Mouse (Mus musculus) heart, embryonic 11.5 days (tissue): Measurements from ENCODE around the gene Clcnka. TPM values are rescaled to one million over a fixed set of nuclear protein-coding genes. Genes with fewer than 3 reads are reported as not detected.

Experiments
- ATAC-seq: fragments of 200-750 bp; cut with Nextera tagmentation; replicated peaks from 2 replicates; pipeline ENCODE4 v1.8.0; 2017; ENCODE audit warnings: moderate library complexity; ENCODE audit not compliant: insufficient number of reproducible peaks, low FRiP score, low TSS enrichment
- H3K27ac ChIP-seq: fragments of 300-500 bp; sonication (generic); 2 replicates; pipeline ENCODE4 v1.5.1; 2014; ENCODE audit warnings: mild to moderate bottlenecking, low read depth, low read length
- H3K27me3 ChIP-seq: fragments of 300-500 bp; sonication (generic); 2 replicates; pipeline ENCODE4 v1.6.1; 2014; ENCODE audit warnings: mild to moderate bottlenecking, low read length, mixed read lengths; ENCODE audit not compliant: control insufficient read depth, insufficient read depth
- H3K36me3 ChIP-seq: fragments of 300-500 bp; sonication (generic); 2 replicates; pipeline ENCODE4 v1.6.1; 2014; ENCODE audit warnings: mild to moderate bottlenecking, low read length, moderate library complexity, mixed read lengths; ENCODE audit not compliant: control insufficient read depth, insufficient read depth
- H3K4me1 ChIP-seq: fragments of 300-500 bp; sonication (generic); 2 replicates; pipeline ENCODE4 v1.6.1; 2014; ENCODE audit warnings: low read length; ENCODE audit not compliant: control insufficient read depth, insufficient read depth
- H3K4me2 ChIP-seq: fragments of 300-500 bp; sonication (generic); 2 replicates; pipeline ENCODE4 v1.6.1; 2014; ENCODE audit warnings: mild to moderate bottlenecking, moderate library complexity
- H3K4me3 ChIP-seq: fragments of 300-500 bp; sonication (generic); 2 replicates; pipeline ENCODE4 v1.5.1; 2014; ENCODE audit warnings: low read depth, low read length
- H3K9ac ChIP-seq: fragments of 300-500 bp; sonication (generic); 2 replicates; pipeline ENCODE4 v1.6.1; 2014; ENCODE audit warnings: mild to moderate bottlenecking, low read depth, low read length, moderate library complexity
- H3K9me3 ChIP-seq: fragments of 300-500 bp; sonication (generic); replicated peaks from 2 replicates; pipeline ENCODE4 v1.6.1; 2016; ENCODE audit warnings: low read length; ENCODE audit not compliant: control insufficient read depth
- WGBS: fragments of 180-500 bp; shearing (Covaris S2); extraction: QIAGEN DNeasy Blood & Tissue Kit; methylation state at CpG from one replicate; pipeline ENCODE4 v1.1.7; 2014; ENCODE audit not compliant: insufficient replicate concordance; 5-methylcytosine and 5-hydroxymethylcytosine counted together
- polyA plus RNA-seq: library from polyadenylated mRNA; unstranded; fragments of >200 nt; fragmentation: Nextera tagmentation; extraction: Ambion mirVana; gene quantifications from 2 replicates; pipeline ENCODE4 v1.2.1, GENCODE M21; 2014

The Clcnka gene
- polyA plus RNA-seq, 1 experiment from 2014 or later = 0.14 TPM

DNA sequence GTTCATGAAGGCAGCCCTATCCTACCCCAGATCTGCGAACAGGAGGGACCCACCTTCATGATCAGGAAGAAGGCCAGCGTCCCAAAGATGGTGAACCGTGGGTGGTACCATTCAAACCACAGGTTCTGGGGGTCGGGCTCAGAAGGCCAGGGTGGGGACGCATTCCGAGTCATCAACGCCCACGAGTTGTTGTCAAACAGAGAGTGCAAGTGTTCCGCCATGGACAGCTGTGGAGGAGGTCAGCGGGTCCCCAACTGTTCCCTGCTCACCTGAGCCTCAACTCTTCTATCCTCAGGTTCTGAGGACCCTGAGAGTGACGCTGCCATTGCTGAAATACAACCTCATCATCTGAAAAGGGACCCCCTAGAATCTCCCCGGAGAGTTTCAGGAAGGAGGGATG lies 7.2 kb downstream of the Clcnka start:
- ATAC-seq = no peak
- Histone ChIP-seq H3K36me3 (no peaks in the 10 kb centered on the region), H3K27me3 (peaks cover 10% of the 10 kb centered on the region), H3K27ac (no peak overlapping the region), H3K9me3 (no peaks in the 10 kb centered on the region), H3K4me2 (no peak overlapping the region), H3K4me1 (no peaks in the 10 kb centered on the region), H3K9ac (no peak overlapping the region), H3K4me3 (no peak overlapping the region)
- WGBS = 68% methylated on average over 12 of the region's 12 CpGs

DNA sequence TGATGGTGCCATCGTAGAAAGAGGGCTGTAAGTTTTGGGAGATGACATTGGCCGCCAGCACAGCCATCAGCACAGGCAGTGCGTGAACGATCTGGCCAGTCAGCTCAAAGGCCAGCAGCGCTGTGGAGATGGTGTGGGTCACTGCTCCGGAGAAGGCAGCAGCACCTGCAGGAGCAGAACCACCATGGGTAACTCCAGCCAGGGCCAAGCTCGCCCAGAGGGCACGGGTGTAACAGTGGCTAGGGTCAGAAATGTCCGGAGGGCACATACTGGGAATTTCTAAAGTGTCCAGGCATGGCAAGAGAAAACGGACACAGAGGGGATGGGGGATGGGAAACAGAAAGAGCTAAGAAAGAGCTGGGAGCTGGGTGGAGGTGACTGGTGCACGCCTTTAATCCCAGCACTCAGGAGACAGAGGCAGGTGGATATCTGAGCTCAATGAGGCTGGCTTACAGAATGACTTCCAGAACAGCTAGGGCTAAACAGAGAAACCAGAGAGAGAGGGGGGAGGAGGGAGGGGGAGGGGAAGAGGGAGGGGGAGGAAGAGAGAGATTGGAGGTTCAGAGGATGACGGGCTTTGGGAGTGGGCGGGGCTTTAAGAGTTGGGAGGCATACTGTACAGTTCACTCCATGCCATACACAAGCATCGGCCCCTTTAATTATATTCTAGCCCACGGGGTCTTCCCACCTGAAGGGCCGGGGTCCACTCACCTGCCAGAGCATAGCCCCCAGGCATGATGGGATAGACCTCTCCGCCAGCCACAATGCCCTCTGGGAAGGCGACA lies 9.0 kb downstream of the Clcnka start:
- 58% methylated on average over 18 of the region's 18 CpGs for WGBS
- no peak for ATAC-seq
- no peaks in the 10 kb centered on the region for H3K9me3 ChIP-seq
- no peak overlapping the region for H3K4me2 ChIP-seq
- no peak overlapping the region for H3K9ac ChIP-seq
- H3K4me1 ChIP-seq = no peaks in the 10 kb centered on the region
- H3K27ac ChIP-seq = no peak overlapping the region
- H3K4me3 ChIP-seq = no peak overlapping the region
- H3K36me3 ChIP-seq = no peaks in the 10 kb centered on the region
- H3K27me3 ChIP-seq = peaks cover 9% of the 10 kb centered on the region

DNA sequence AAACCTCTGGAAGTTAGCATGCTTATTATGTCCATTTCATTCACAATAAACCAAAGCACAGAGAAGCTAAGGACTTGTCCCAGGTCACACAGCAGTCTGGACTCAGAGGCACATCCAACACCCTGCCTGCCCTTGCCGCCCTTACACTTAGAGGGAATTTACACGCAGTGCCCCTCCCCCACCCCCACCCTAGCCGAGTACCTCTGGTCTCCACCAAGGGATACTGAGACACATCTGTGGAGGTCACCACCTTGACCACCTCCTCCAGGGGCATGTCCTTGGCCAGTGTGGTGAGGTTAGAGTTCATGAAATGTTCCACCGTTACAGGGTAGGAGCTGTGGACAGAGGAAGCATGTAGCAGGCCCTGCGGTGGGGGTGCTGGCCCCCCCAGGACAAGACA lies 10.6 kb downstream of the Clcnka start:
- Histone ChIP-seq H3K9ac (no peak overlapping the region), H3K27me3 (peaks cover 22% of the 10 kb centered on the region), H3K9me3 (no peaks in the 10 kb centered on the region), H3K4me3 (no peak overlapping the region), H3K36me3 (no peaks in the 10 kb centered on the region), H3K27ac (no peak overlapping the region), H3K4me2 (no peak overlapping the region), H3K4me1 (peaks cover 2% of the 10 kb centered on the region; the same call in 1 of the 2 replicates)
- no peak for ATAC-seq
- 69% methylated on average over 5 of the region's 5 CpGs for WGBS

DNA sequence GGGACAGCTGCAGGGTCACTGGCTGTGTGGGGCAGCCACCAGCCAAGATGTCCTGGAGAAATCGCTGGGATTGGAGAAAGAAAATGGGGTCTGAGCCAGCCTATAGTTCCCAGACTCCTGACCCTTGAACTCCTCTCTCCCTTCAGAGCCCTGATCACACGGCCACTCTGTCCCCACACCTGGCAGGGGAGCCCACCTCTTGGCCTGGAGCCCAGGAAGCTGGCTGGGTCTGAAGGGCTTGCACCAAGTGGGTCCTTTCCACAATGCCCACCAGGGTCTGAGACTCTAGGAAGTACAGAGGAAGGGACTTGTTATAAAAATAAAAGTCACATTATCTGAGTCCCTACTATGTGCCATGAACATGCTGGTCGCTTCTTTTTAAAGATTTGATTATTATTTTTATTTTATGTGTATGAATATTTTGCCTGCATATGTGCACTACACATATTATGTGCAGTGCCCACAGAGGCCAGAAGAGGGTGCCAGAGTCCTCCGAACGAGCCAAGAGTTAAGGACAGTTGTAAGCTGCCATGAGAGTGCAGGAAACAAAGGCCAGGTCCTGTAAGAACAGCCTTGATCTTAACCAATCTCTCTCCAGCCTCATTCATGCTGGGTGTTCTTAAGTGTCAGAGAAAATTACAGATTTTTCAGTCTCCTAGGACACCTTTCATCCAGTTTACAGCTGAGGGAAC lies 11.3 kb downstream of the Clcnka start:
- WGBS = 17% methylated on average over 5 of the region's 5 CpGs

DNA sequence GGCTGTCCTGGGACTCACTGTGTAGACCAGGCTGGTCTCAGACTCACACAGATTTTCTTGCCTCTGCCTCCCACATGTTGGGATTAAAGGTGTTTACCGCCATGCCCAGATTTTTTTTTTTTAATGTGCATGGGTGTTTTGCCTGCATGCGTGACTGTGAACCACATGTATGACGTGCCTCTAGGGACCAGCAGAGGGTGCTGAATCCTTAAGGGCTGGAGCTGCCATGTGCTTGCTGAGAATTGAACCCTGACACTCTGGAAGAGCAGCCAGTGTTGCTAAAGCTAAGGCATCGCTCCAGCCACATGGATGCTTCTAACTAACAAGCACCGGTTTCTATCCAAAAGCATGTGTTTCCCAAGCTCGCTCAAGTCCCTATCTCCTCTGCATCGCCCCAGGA lies 12.4 kb downstream of the Clcnka start:
- Histone ChIP-seq H3K4me3 (no peak overlapping the region), H3K9ac (no peak overlapping the region), H3K4me1 (peaks cover 12% of the 10 kb centered on the region), H3K4me2 (no peak overlapping the region), H3K36me3 (no peaks in the 10 kb centered on the region), H3K27me3 (peaks cover 39% of the 10 kb centered on the region), H3K27ac (no peak overlapping the region), H3K9me3 (no peaks in the 10 kb centered on the region)
- WGBS = 67% methylated on average over 7 of the region's 7 CpGs
- no peak for ATAC-seq

More for the DNA sequence above, 11.3 kb downstream of the Clcnka start:
- H3K4me1 ChIP-seq = peaks cover 9% of the 10 kb centered on the region
- H3K9ac ChIP-seq = no peak overlapping the region
- no peak overlapping the region for H3K4me3 ChIP-seq
- ATAC-seq = no peak
- H3K27ac ChIP-seq = no peak overlapping the region
- no peaks in the 10 kb centered on the region for H3K9me3 ChIP-seq
- no peak overlapping the region for H3K4me2 ChIP-seq
- peaks cover 28% of the 10 kb centered on the region for H3K27me3 ChIP-seq
- H3K36me3 ChIP-seq = no peaks in the 10 kb centered on the region

DNA sequence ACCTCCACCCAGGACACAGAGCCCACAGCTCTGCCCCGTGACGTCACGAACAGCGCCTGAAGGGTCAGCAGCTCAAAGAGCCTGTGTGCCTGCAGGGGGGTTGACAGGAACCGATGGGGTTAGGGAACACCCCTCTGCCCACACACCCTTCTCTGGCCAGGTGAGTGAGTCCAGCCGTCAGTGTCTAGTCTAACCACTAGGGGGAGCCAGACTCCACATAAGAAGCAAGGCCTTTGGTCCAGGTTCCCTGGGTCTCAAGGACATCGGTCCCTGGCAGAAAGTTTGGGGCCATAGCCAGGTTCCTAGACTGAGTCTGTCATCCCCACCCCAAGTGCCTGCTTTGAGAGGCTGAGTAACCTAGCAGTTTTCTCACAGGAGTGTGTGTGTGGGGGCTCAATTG lies 13.2 kb downstream of the Clcnka start:
- peaks cover 12% of the 10 kb centered on the region for H3K4me1 ChIP-seq
- H3K4me3 ChIP-seq = no peak overlapping the region
- no peak overlapping the region for H3K9ac ChIP-seq
- WGBS = 0% methylated on average over 7 of the region's 7 CpGs
- peaks cover 47% of the 10 kb centered on the region for H3K27me3 ChIP-seq
- H3K4me2 ChIP-seq = no peak overlapping the region
- H3K27ac ChIP-seq = no peak overlapping the region
- ATAC-seq = no peak
- H3K9me3 ChIP-seq = no peaks in the 10 kb centered on the region
- no peaks in the 10 kb centered on the region for H3K36me3 ChIP-seq

DNA sequence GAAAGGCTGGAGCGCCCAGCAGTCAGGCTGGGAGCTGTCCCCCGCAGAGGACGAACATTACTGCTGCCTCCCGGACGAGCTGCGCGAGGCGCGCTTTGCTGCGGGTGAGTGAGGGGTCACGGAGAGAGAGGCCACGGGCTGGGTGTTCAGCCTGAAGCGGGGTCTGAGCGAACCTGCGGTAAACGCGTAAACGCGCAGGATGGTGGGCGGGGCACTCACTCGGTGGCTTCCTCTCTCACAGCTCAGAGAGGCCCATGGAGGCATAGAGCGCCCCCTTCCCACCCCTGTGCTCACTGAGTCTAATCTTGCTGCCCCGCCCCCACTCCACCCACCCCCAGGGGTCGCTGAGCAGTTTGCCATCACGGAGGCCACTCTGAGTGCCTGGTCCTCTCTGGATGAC lies 16.1 kb downstream of the Clcnka start:
- no peaks in the 10 kb centered on the region for H3K36me3 ChIP-seq
- peak overlapping the region; percentile 64 for H3K4me2 ChIP-seq
- under 1% methylated on average over 24 of the region's 25 CpGs for WGBS
- ATAC-seq = no peak
- H3K4me3 ChIP-seq = peak overlapping the region; percentile 38
- H3K27me3 ChIP-seq = peaks cover 53% of the 10 kb centered on the region
- no peak overlapping the region for H3K27ac ChIP-seq
- no peaks in the 10 kb centered on the region for H3K9me3 ChIP-seq
- peaks cover 12% of the 10 kb centered on the region for H3K4me1 ChIP-seq
- H3K9ac ChIP-seq = peak overlapping the region; percentile 3; the same call in 1 of the 2 replicates

DNA sequence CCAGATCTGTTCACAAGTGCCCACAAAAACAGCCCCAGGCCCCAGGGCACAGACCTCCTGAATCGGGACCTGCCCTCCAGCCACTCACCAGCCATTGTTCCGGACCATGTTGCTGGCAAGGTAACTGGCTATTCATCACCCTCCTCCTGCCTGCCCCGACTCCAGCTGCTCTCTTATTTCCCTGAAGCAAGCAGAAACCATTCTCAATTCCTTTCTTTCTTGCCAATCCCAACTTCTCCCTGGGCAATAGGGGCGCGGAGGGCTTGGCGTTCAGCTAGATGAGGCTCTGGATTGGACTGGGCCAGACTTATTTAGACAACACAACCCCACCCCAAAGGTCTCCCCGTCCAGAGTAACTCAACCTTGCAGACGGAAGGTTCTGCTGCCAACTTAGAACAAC lies 18.9 kb downstream of the Clcnka start:
- Histone ChIP-seq H3K27me3 (peaks cover 48% of the 10 kb centered on the region), H3K27ac (no peak overlapping the region), H3K4me2 (no peak overlapping the region), H3K36me3 (no peaks in the 10 kb centered on the region), H3K9ac (no peak overlapping the region), H3K4me3 (no peak overlapping the region), H3K9me3 (no peaks in the 10 kb centered on the region), H3K4me1 (peaks cover 12% of the 10 kb centered on the region)
- whole genome bisulfite sequencing = 70% methylated on average over 8 of the region's 8 CpGs
- no peak for ATAC-seq
